Mouse (Mus musculus): Measurements from ENCODE around the gene Chchd10.

Gene Chchd10

DNA sequence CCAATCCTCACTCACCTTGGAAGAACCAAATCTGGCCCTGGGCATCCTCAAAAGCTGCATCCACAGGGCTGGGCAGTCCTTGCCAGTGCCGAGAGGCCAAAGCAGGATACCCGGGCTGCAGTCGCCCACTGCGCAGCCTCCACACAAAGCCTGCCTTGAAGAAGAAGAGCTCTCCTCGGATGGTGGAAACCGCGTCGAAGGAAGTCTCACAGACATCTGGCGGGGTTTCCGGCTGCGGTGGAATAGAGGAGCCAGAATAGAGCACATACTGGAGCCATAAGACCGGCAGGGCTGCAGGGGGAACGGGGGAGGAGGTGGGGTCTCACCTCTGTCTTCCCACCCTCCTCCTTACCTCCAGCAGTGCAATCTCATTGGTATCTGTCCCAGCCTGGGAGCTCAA is 6.5 kb upstream of the Chchd10 start:
- peak; percentile 50 for DNase-seq

DNA sequence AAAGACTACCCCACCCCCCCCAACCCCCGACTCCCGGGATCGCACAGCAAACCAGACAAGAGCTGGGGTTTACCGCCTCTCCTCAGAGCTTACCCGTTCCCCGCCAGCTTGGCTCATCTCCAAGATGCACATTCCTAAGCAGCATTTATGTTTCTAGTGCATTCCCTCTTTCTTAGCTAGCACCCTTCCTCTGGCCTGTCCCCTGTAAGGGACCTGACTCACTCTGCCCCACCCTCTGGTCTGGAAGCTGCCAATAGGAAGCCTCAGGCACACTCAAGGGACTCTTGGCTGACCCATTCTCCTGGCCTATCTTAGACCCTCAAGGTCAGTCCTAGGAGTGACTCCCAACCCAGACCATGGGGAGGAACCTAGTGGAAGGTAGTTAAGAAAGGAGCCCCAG is 2.6 kb upstream of the Chchd10 start:
- no peak for DNase-seq

DNA sequence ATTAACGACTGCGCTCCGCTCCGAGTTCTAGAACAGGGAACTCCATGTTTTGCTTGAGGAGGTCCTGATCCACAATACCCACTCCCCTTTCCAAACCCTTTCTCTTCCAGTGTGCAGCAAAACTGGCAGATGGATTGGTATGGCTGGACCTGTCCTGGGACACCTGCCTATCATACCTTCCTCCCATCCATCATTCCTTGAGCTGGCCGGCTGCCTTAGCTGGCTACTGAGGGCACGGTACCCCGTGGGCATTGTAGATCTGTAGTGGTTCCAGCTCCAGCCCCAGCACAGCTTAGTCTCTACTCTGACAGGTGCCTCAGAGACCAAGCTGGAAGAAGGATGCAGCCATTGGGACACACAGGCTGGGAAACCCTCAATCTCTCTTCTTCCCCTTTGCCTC is 1.6 kb upstream of the Chchd10 start:
- no peak for DNase-seq

GRCm38 (mm10) chr10:75932081-75932678 is 750 bp upstream of the Chchd10 start:
- DNase-seq = peak; percentile 70

- DNase-seq = no peak
These were observed 2.1 kb downstream of the Chchd10 start for GRCm38 (mm10) chr10:75934991-75935390.

- DNase-seq = peak; percentile 78
These were observed 3.0 kb downstream of the Chchd10 start, which contains the start of gene Mmp11 for GRCm38 (mm10) chr10:75935680-75936541. Gene Mmp11, minus strand, starts transcription at chr10:75936496.

GRCm38 (mm10) chr10:75936909-75937667 is 4.2 kb downstream of the Chchd10 start:
- DNase-seq = no peak

GRCm38 (mm10) chr10:75937851-75938643 is 5.1 kb downstream of the Chchd10 start:
- DNase-seq = no peak

DNA sequence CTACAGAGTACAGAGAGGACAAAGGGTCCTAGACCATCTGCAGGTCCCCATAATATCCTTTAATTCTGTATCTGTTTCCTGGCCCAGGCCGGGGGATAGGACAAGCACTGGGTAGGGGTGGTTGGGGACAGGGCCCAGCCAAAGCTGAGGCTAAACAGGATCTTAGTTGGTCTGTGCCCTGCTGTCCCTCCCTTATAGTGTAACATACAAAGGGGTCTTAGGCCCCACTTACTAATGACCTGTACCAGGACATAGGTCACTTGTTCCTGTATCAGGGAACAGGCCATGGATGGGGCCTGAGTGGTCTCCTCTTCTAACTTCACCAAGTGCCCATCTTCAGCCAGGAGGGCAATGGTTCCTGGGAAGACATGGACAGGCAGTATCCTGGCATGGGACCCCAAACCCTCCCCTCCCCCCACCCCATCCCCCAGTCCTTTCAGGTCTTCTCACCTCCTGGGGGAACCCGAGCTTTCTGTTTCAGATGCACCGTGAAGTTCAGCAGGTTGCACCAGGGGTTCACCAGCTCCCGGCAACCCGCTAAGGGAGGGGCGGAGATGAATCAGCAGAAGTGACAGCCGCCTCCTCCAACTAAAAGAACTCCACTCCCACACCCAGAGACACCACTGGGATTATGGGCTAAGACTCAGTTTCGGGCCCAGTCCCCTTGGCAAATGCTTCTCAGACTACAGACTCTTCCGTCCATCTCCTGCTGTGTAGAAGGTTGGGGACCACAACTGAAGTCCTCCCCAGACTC is 6.7 kb downstream of the Chchd10 start:
- no peak for DNase-seq

- DNase-seq = no peak
These were observed 7.6 kb downstream of the Chchd10 start, which contains the start of gene Gm867 for GRCm38 (mm10) chr10:75940520-75940919. Gene Gm867, minus strand, starts transcription at chr10:75940672.

GRCm38 (mm10) chr10:75941042-75941824 is 8.3 kb downstream of the Chchd10 start:
- DNase-seq = no peak

DNA sequence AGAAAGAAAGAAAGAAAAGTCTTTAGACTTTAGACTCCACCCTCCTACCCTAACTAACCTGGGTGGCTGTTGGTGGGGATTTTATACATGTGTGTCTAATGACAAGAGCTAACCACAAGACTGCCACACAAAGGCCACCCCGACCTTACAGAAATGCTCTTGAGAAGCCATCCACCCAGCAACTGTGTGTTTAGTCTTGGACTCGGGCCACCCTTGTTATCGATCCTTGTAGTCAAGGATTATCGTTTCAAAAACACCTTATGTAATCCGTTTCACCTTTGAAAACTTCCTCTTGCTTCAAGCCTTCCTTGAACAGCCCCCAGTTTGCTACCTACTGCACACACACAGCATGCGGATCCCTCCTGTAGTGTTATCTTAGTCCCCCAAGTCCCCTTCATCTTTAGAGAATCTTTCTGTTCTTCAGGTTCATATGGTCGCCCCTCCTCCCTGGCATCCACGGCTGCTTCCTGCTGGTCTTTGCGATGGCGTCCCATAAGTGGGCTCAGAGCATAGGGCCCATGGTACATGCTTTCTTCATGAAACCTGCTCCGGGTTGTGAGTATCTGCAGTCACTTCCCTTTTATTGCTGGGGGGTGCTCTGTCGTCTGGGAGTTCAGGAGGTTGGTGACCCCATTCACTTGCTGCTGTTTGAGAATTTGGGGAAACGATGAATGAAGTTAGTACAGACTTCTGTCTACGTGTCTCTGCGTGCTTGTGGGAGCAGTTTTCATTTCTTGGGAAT is 10.0 kb downstream of the Chchd10 start, which contains the start of gene Vpreb3:
Gene Vpreb3 (plus strand): TSS at position 322 of the 742 bp plus-strand sequence.
- no peak for DNase-seq

DNA sequence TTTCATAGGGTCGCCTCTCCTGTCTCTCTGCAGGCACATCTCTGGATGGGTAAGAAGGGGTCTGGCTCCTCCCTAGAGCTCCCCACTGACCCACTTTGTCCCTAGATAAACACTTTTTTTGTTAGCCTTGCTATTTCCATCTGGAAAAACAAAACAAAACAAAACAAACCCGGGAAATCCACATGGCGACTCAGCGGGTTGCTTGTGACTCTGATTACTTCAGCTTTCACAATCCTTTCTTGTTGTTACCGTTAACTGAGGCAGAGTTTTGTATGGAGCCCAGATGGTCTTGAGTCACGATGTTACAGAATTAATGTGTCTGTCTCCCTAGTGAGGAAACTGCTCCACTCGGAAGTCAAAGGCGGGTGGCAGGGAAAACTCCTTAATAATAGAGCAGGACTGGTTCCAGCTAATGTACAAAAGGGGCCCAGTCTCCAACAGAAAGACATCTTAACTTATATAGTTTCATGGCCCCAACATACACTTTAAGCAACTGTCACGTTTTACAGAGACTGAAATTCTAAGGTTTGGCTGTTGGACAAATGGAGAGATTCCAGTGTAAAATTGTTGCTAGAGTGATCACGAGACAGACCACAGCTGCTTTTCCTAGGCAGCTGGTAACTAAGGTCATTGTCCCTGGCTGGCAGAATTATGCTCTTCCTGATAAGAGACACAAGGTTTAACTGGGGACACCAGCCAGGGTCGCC is 11.3 kb downstream of the Chchd10 start:
- DNase-seq = no peak

- no peak for DNase-seq
These were observed 12.3 kb downstream of the Chchd10 start for GRCm38 (mm10) chr10:75945213-75945612.

- no peak for DNase-seq
These were observed 13.0 kb downstream of the Chchd10 start for GRCm38 (mm10) chr10:75945896-75946295.

DNA sequence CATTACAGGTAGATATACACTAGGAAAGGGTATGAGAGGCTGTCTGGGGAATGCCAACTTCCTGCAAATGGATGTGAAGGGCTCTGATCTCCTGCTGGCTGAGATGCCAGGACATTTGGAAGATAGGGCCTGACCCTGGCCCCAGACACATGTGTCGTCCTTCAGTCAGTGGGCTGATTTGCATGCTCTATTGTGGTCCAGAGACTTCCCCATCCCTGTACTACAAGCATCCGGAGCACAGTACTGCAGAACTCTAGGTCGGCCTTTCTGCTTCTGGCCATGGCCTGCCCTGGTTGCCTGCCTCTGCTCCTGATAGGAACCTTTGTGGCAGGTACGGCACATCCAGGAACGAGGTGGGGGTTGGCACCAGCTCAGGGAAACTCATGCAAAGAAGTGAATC is 15.1 kb downstream of the Chchd10 start:
- DNase-seq = no peak

- DNase-seq = no peak
These were observed 16.4 kb downstream of the Chchd10 start for GRCm38 (mm10) chr10:75949053-75950045.

GRCm38 (mm10) chr10:75950791-75951210 is 17.9 kb downstream of the Chchd10 start:
- peak; percentile 68 for DNase-seq

Data from thymus, postnatal 4 days (tissue).